Mouse (Mus musculus) spleen, adult 2 months (tissue): Measurements from ENCODE around the gene Filip1l. TPM values are rescaled to one million over a fixed set of nuclear protein-coding genes. Genes with fewer than 3 reads are reported as not detected.

Source experiments
- DNase-seq, 2 experiments: peaks; one replicate each; pipeline versions ENCODE4 v3.0.0 to v3.0.0-alpha.2; 2012 to 2021; ENCODE audit warnings: low spot score in 2 of 2, low read depth in 1 of 2
- H3K27ac ChIP-seq: fragments of 200-500 bp; 2 replicates; pipeline ENCODE4 v1.5.1; 2012; ENCODE audit warnings: low read length, inconsistent platforms; ENCODE audit not compliant: insufficient read depth
- H3K27me3 ChIP-seq: fragments of 200-500 bp; 2 replicates; pipeline ENCODE4 v1.6.1; 2012; ENCODE audit warnings: mild to moderate bottlenecking, moderate library complexity, low read length, inconsistent platforms; ENCODE audit not compliant: control insufficient read depth, insufficient read depth
- H3K36me3 ChIP-seq: fragments of 200-500 bp; 2 replicates; pipeline ENCODE4 v1.6.1; 2012; ENCODE audit warnings: mild to moderate bottlenecking, low read length, inconsistent platforms; ENCODE audit not compliant: control insufficient read depth, insufficient read depth
- H3K4me1 ChIP-seq: fragments of 200-500 bp; 2 replicates; pipeline ENCODE4 v1.6.1; 2011; ENCODE audit warnings: inconsistent platforms; ENCODE audit not compliant: control insufficient read depth, insufficient read depth, insufficient read length
- H3K4me3 ChIP-seq: fragments of 200-500 bp; 2 replicates; pipeline ENCODE4 v1.5.1; 2011; ENCODE audit warnings: mild to moderate bottlenecking, inconsistent platforms; ENCODE audit not compliant: insufficient read depth, insufficient read length; ENCODE audit errors: extremely low read depth
- CTCF ChIP-seq: fragments of 200-500 bp; IDR thresholded peaks from 2 replicates; pipeline ENCODE4 v1.5.1; 2011; ENCODE audit warnings: mild to moderate bottlenecking, inconsistent platforms; ENCODE audit not compliant: insufficient read depth, insufficient read length, insufficient replicate concordance; ENCODE audit errors: extremely low read depth
- POLR2A ChIP-seq: fragments of 200-500 bp; IDR thresholded peaks from 2 replicates; pipeline ENCODE4 v1.6.1; 2011; ENCODE audit warnings: low read depth, low read length, inconsistent platforms
- WGBS: fragments of 180-500 bp; shearing (Covaris S2); methylation state at CpG from one replicate; pipeline ENCODE4 v1.1.7; 2018; 5-methylcytosine and 5-hydroxymethylcytosine counted together
- polyA plus RNA-seq: library from polyadenylated mRNA; depleted of rRNA; stranded (reverse); fragments of >200 nt; gene quantifications from 2 replicates; pipeline ENCODE4 v1.2.3, GENCODE M21; 2012

Filip1l gene
- polyA plus RNA-seq, 1 experiment = 15.3 TPM

DNA sequence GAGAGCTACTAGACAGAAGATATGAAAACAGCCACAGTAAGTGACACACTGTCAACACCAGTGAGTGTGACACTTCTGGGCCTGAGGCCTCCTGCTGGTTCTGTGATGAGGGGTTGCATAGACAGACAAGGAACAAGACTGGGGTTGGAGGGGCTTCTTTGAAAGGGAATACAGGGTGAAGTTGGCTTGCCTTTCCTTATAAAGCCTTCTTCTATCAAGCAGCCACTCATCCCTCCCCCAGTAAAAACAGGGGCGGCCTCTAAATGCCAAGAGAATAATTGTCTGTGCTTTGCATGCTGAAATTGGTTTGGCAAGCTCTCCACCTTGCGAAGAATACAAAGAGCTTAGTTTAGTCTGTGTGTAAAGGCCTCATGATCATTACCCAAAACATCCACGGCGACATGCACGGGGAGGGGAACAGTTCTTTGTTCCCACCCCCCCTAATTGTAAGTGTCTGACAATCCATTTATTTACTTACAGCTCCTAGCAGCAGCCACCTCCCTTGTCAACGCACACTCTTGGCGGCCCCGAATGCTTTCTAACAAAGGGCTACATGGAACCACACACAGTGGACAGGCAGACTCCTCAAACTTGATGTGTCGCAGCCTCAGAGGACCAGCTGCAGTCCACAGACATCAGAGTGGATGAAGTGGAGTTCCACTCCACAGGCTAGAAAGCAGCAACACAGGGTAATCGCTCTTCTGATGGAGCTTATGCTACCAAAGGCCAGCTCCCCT, 143.7 kb downstream of the Filip1l start:
- no peak overlapping the region for H3K4me3 ChIP-seq
- H3K4me1 ChIP-seq = peaks cover 6% of the 10 kb centered on the region
- H3K27ac ChIP-seq = no peak overlapping the region; the same call in 1 of the 2 replicates
- no peaks in the 10 kb centered on the region for H3K27me3 ChIP-seq
- 91% methylated on average over 10 of the region's 10 CpGs for WGBS
- H3K36me3 ChIP-seq = no peaks in the 10 kb centered on the region
- DNase-seq = no peak
- TF ChIP-seq CTCF (no peak), POLR2A (no peak)

DNA sequence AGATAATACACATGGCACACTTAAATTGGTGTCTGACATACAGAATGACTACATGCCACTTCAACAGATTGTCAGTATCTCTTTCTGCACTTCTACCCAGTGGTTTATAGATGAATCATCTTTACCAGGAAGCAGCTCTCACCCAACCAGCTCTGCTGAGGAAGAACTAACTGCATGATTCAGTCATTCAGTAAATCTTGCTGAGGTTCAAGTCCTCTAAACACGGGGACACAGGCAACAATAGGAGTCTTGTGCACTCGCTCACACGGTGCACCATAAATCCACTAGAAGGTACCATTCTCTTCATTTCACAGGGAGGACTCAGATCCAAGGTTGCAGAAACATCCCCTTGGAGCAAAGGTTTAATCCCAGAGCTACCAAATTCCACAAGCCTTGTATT, 148.0 kb downstream of the Filip1l start:
- Histone ChIP-seq H3K27ac (no peak overlapping the region), H3K36me3 (no peaks in the 10 kb centered on the region), H3K27me3 (no peaks in the 10 kb centered on the region), H3K4me1 (peaks cover 3% of the 10 kb centered on the region), H3K4me3 (no peak overlapping the region)
- 61% methylated on average over 3 of the region's 3 CpGs for WGBS
- no peak for DNase-seq
- no peak for TF ChIP-seq POLR2A

DNA sequence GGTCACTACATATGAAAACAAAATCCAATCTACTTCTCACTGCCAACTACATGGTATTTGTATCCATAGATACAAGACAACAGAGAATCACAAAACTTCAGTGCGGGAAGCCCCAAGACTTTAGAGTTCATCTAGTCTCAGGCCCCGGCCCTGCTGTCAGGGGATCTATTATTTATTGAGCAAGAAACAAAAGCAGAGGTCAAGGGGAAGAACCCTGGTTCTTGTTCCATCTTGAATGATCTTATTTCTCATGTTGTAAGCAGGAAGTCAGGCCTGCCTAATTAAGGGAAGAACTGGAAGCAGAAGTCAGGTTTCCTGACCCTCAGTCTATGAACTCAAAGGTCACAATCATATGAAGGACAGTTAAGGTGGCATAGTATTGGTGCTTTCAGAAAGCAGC, 149.3 kb downstream of the Filip1l start:
- 63% methylated on average over 2 of the region's 2 CpGs for WGBS
- no peaks in the 10 kb centered on the region for H3K27me3 ChIP-seq
- TF ChIP-seq POLR2A (no peak), CTCF (no peak)
- H3K27ac ChIP-seq = no peak overlapping the region
- no peak for DNase-seq
- no peaks in the 10 kb centered on the region for H3K36me3 ChIP-seq
- no peaks in the 10 kb centered on the region; the same call in 1 of the 2 replicates for H3K4me1 ChIP-seq
- no peak overlapping the region for H3K4me3 ChIP-seq

DNA sequence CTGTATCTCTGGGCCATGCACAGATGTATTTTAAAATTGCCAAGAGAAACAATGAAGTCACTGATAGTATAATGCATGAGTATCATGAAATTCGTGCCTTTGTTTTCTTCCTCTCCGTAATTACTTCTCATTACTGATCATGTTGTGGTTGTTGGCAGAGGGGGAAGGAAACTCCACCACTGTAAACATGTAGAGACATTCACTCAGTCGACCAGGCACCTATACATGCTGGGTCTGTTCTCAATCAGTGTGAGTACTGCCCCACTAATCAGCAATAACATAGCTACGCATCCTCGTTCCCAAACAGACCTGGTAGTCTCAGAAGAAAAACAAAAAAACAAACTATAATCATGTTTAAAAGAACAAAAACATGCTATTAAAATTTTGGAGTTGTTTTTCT, 149.9 kb downstream of the Filip1l start:
- no peak for DNase-seq
- no peaks in the 10 kb centered on the region for H3K36me3 ChIP-seq
- H3K27ac ChIP-seq = no peak overlapping the region
- TF ChIP-seq POLR2A = no peak
- TF ChIP-seq CTCF = no peak
- H3K27me3 ChIP-seq = no peaks in the 10 kb centered on the region
- no peaks in the 10 kb centered on the region; the same call in 1 of the 2 replicates for H3K4me1 ChIP-seq
- no peak overlapping the region for H3K4me3 ChIP-seq
- WGBS = 64% methylated on average over 5 of the region's 5 CpGs

DNA sequence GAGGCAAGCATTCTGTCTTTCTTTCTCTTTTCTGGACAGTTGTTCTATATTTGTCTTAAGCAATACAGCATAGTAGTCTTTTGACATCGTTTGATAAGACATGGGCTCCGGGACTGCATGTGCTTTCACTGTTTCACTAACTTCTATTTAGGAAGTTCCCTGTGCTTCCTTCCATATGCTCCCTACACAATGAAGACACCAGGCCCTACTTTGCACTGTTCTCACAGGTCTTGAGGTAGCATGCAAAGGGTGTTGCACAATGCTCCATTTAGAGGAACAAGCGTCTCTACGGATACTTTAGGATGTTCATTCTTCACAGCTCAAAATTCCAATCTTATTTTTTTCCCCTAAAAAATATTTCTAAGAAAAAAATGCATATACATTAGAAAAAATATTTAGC, 151.8 kb downstream of the Filip1l start:
- H3K27ac ChIP-seq = no peak overlapping the region
- H3K4me1 ChIP-seq = no peaks in the 10 kb centered on the region; the same call in 1 of the 2 replicates
- H3K27me3 ChIP-seq = no peaks in the 10 kb centered on the region
- no peak for DNase-seq
- no peaks in the 10 kb centered on the region for H3K36me3 ChIP-seq
- H3K4me3 ChIP-seq = no peak overlapping the region
- TF ChIP-seq POLR2A (no peak), CTCF (no peak)
- 85% methylated on average over 4 of the region's 4 CpGs for WGBS

DNA sequence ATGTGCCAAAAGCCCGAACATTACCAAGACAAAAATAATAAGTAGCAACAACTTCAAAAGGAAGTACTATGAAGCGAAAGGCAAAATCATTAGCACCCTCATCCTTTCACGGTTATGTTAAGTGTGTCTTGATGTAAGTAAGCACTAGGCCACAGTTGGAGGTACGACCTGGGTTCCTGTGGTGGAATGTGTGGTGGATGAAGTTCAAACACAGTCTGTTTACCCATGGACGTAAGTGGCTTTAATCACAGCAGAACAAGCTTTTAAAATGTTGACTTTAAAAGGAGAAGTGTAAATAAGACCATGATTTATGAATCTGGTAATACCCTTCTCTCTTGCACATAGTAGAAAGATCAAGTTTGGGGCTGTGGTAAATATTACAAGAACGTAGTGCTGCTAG, 153.2 kb downstream of the Filip1l start:
- Histone ChIP-seq H3K27ac (no peak overlapping the region), H3K27me3 (no peaks in the 10 kb centered on the region), H3K36me3 (no peaks in the 10 kb centered on the region), H3K4me3 (no peak overlapping the region), H3K4me1 (no peaks in the 10 kb centered on the region)
- TF ChIP-seq POLR2A (no peak), CTCF (no peak)
- no peak for DNase-seq
- 84% methylated on average over 6 of the region's 6 CpGs for WGBS

DNA sequence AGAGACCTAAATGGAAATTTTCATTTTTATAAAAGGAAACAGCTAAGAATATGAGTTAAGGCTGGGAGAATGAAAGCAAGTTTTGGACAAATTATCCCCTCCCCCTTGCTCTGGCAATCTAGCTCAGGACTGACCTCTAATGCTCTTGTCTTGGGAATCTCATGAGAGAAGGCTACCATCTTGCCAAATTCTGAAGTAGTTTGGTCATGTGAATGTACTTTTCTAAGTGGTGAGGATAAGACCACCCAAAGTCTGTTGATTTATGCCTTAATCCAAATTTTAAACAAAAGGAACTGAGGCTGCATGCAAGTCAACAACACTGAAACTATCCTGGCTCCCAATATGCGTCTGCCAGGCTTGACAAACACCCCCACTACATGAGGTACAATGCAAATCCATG, 155.5 kb downstream of the Filip1l start:
- Histone ChIP-seq H3K36me3 (no peaks in the 10 kb centered on the region), H3K27me3 (no peaks in the 10 kb centered on the region), H3K4me3 (no peak overlapping the region), H3K27ac (no peak overlapping the region), H3K4me1 (no peaks in the 10 kb centered on the region)
- TF ChIP-seq POLR2A (no peak), CTCF (no peak)
- no peak for DNase-seq
- 100% methylated on average over 1 of the region's 1 CpGs for WGBS
